Mouse (Mus musculus): ENCODE data around the gene Cdh24.

DNA sequence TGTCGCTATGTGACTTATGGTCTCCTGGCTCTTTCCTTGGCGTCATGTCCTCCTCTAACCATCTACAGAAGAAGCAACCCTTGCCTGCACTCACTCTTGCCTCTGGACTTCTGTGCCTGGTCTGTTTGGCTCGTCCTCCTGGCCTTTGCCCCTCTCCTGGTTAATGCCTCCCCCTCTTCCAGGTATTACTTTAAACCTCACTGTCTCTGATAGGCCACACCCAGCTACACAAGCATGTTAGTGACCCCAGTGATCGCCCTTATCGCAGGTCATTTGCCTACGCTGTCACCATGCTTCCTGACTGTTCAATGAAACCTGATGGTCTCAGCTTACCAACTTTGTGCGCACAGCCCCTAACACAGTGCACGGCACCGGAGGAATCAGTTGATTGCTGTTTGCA, 58.6 kb downstream of the Cdh24 start:
- TF ChIP-seq CTCF (IDR thresholded peaks at IDR 0.05) (no peak), EP300 (IDR thresholded peaks at IDR 0.05) (no peak)
